Mouse (Mus musculus) forebrain, embryonic 13.5 days (tissue): ENCODE data around the gene Aplnr. TPM values are rescaled to one million over a fixed set of nuclear protein-coding genes. Genes with fewer than 3 reads are reported as not detected.
A peak's percentile ranks its signal among the peaks of the same experiment; 100 is the strongest.

Experiments
- ATAC-seq: fragments of 200-750 bp; cut with Nextera tagmentation; 2 replicates; pipeline ENCODE4 v1.8.0; 2017
- H3K27ac ChIP-seq: fragments of 300-500 bp; sonication (generic); 2 replicates; pipeline ENCODE4 v1.5.1; 2015; ENCODE audit warnings: inconsistent platforms, mild to moderate bottlenecking, moderate library complexity
- H3K27me3 ChIP-seq: fragments of 300-500 bp; sonication (generic); 2 replicates; pipeline ENCODE4 v1.6.1; 2015; ENCODE audit warnings: mild to moderate bottlenecking, inconsistent platforms
- H3K36me3 ChIP-seq: fragments of 300-500 bp; sonication (generic); 2 replicates; pipeline ENCODE4 v1.6.1; 2015; ENCODE audit warnings: mild to moderate bottlenecking, inconsistent platforms; ENCODE audit not compliant: poor library complexity, severe bottlenecking
- H3K4me1 ChIP-seq: fragments of 300-500 bp; sonication (generic); 2 replicates; pipeline ENCODE4 v1.6.1; 2015; ENCODE audit warnings: inconsistent platforms
- H3K4me2 ChIP-seq: fragments of 300-500 bp; sonication (generic); 2 replicates; pipeline ENCODE4 v1.6.1; 2015; ENCODE audit warnings: inconsistent platforms, mild to moderate bottlenecking, moderate library complexity
- H3K4me3 ChIP-seq: fragments of 300-500 bp; sonication (generic); 2 replicates; pipeline ENCODE4 v1.5.1; 2015; ENCODE audit warnings: mild to moderate bottlenecking, inconsistent platforms
- H3K9ac ChIP-seq: fragments of 300-500 bp; sonication (generic); 2 replicates; pipeline ENCODE4 v1.6.1; 2015; ENCODE audit warnings: mild to moderate bottlenecking, inconsistent platforms
- H3K9me3 ChIP-seq: fragments of 300-500 bp; sonication (generic); replicated peaks from 2 replicates; pipeline ENCODE4 v1.6.1; 2016; ENCODE audit warnings: inconsistent platforms
- WGBS: fragments of 180-500 bp; shearing (Covaris S2); methylation state at CpG from one replicate; pipeline ENCODE4 v1.1.7; 2015; 5-methylcytosine and 5-hydroxymethylcytosine counted together
- polyA plus RNA-seq: library from polyadenylated mRNA; unstranded; fragments of >200 nt; fragmentation: Nextera tagmentation; extraction: Ambion mirVana; gene quantifications from 2 replicates; pipeline ENCODE4 v1.2.1, GENCODE M21; 2015

The Aplnr gene
- polyA plus RNA-seq, 1 experiment from 2014 or later = 20.0 TPM

- H3K4me3 ChIP-seq = no peak overlapping the region
- no peak for ATAC-seq
- H3K27me3 ChIP-seq = no peaks in the 10 kb centered on the region
- peaks cover 12% of the 10 kb centered on the region for H3K4me1 ChIP-seq
- H3K4me2 ChIP-seq = no peak overlapping the region
- H3K9ac ChIP-seq = no peak overlapping the region
- no peaks in the 10 kb centered on the region for H3K9me3 ChIP-seq
- H3K27ac ChIP-seq = no peak overlapping the region
- no peaks in the 10 kb centered on the region for H3K36me3 ChIP-seq
- 72% methylated on average over 7 of the region's 7 CpGs for WGBS
Observed at GRCm38 (mm10) chr2:85163311-85164047, 27.5 kb downstream of the Aplnr start.

GRCm38 (mm10) chr2:85167624-85168023 is 31.6 kb downstream of the Aplnr start:
- 48% methylated on average over 1 of the region's 1 CpGs for WGBS
- H3K36me3 ChIP-seq = no peaks in the 10 kb centered on the region
- H3K9ac ChIP-seq = no peak overlapping the region
- no peaks in the 10 kb centered on the region for H3K4me1 ChIP-seq
- ATAC-seq = no peak
- H3K9me3 ChIP-seq = no peaks in the 10 kb centered on the region
- no peak overlapping the region for H3K4me2 ChIP-seq
- H3K27me3 ChIP-seq = no peaks in the 10 kb centered on the region
- H3K27ac ChIP-seq = no peak overlapping the region
- no peak overlapping the region for H3K4me3 ChIP-seq

- Histone ChIP-seq H3K4me2 (no peak overlapping the region), H3K27me3 (no peaks in the 10 kb centered on the region), H3K27ac (no peak overlapping the region), H3K9ac (no peak overlapping the region), H3K9me3 (no peaks in the 10 kb centered on the region), H3K4me1 (no peaks in the 10 kb centered on the region), H3K36me3 (no peaks in the 10 kb centered on the region), H3K4me3 (no peak overlapping the region)
- WGBS = 87% methylated on average over 1 of the region's 1 CpGs
- no peak for ATAC-seq
Observed at GRCm38 (mm10) chr2:85168327-85168726, 32.3 kb downstream of the Aplnr start.

GRCm38 (mm10) chr2:85172071-85172762 is 36.2 kb downstream of the Aplnr start:
- 69% methylated on average over 3 of the region's 3 CpGs for WGBS
- no peak for ATAC-seq
- Histone ChIP-seq H3K36me3 (no peaks in the 10 kb centered on the region), H3K4me3 (no peak overlapping the region), H3K4me2 (no peak overlapping the region), H3K9ac (no peak overlapping the region), H3K9me3 (no peaks in the 10 kb centered on the region), H3K4me1 (no peaks in the 10 kb centered on the region), H3K27me3 (no peaks in the 10 kb centered on the region), H3K27ac (no peak overlapping the region)

GRCm38 (mm10) chr2:85172763-85173103 is 36.7 kb downstream of the Aplnr start:
- WGBS = 77% methylated on average over 2 of the region's 2 CpGs
- no peaks in the 10 kb centered on the region for H3K27me3 ChIP-seq
- no peak overlapping the region for H3K9ac ChIP-seq
- no peak overlapping the region for H3K4me3 ChIP-seq
- H3K4me2 ChIP-seq = no peak overlapping the region
- ATAC-seq = no peak
- no peaks in the 10 kb centered on the region for H3K4me1 ChIP-seq
- no peaks in the 10 kb centered on the region for H3K36me3 ChIP-seq
- no peak overlapping the region for H3K27ac ChIP-seq
- H3K9me3 ChIP-seq = no peaks in the 10 kb centered on the region

- WGBS = 86% methylated on average over 6 of the region's 6 CpGs
- Histone ChIP-seq H3K27ac (no peak overlapping the region), H3K4me2 (no peak overlapping the region), H3K27me3 (no peaks in the 10 kb centered on the region), H3K4me3 (no peak overlapping the region), H3K9ac (no peak overlapping the region), H3K9me3 (no peaks in the 10 kb centered on the region), H3K4me1 (no peaks in the 10 kb centered on the region), H3K36me3 (no peaks in the 10 kb centered on the region)
- no peak for ATAC-seq
Observed at GRCm38 (mm10) chr2:85173545-85173944, 37.5 kb downstream of the Aplnr start.

- no peak for ATAC-seq
- no peaks in the 10 kb centered on the region for H3K36me3 ChIP-seq
- WGBS = 77% methylated on average over 4 of the region's 4 CpGs
- H3K27me3 ChIP-seq = no peaks in the 10 kb centered on the region
- H3K4me2 ChIP-seq = no peak overlapping the region
- no peaks in the 10 kb centered on the region for H3K9me3 ChIP-seq
- H3K9ac ChIP-seq = no peak overlapping the region
- H3K4me1 ChIP-seq = no peaks in the 10 kb centered on the region
- no peak overlapping the region for H3K4me3 ChIP-seq
- H3K27ac ChIP-seq = no peak overlapping the region
Observed at GRCm38 (mm10) chr2:85178139-85178800, 42.2 kb downstream of the Aplnr start.

- peak; percentile 63; the same call in 1 of the 2 replicates for ATAC-seq
- H3K27ac ChIP-seq = no peak overlapping the region
- no peaks in the 10 kb centered on the region for H3K4me1 ChIP-seq
- H3K4me2 ChIP-seq = no peak overlapping the region
- no peak overlapping the region for H3K4me3 ChIP-seq
- H3K9ac ChIP-seq = no peak overlapping the region
- 76% methylated on average over 6 of the region's 6 CpGs for WGBS
- H3K9me3 ChIP-seq = no peaks in the 10 kb centered on the region
- no peaks in the 10 kb centered on the region for H3K27me3 ChIP-seq
- H3K36me3 ChIP-seq = no peaks in the 10 kb centered on the region
Observed at GRCm38 (mm10) chr2:85187582-85188151, 51.6 kb downstream of the Aplnr start.

Other genes starting within 250 kb of the Aplnr start
- gene Rtn4rl2, start 249.5 kb upstream of the Aplnr start, polyA plus RNA-seq = 3.6 and 5.6 TPM in 2 replicates
- 5.9 and 6.6 TPM in 2 replicates for gene Slc43a3, start 199.6 kb upstream of the Aplnr start, polyA plus RNA-seq
- 0.44 TPM in 1 of 2 replicates, not detected in the other for gene Prg2, start 155.8 kb upstream of the Aplnr start, polyA plus RNA-seq
- not detected in 2 replicates for gene Prg3, start 148.0 kb upstream of the Aplnr start, polyA plus RNA-seq
- 281 and 310 TPM in 2 replicates for gene Ssrp1, start 99.0 kb upstream of the Aplnr start, polyA plus RNA-seq
- gene P2rx3, start 98.8 kb upstream of the Aplnr start, polyA plus RNA-seq = 0.79 and 0.90 TPM in 2 replicates
- 20.1 and 24.9 TPM in 2 replicates for gene Tnks1bp1, start 88.2 kb upstream of the Aplnr start, polyA plus RNA-seq
- 4.5 and 6.2 TPM in 2 replicates for gene Lrrc55, start 61.0 kb downstream of the Aplnr start, polyA plus RNA-seq
- gene Olfr987, start 203.1 kb downstream of the Aplnr start, polyA plus RNA-seq = not detected in 2 replicates
- gene Olfr988, start 227.0 kb downstream of the Aplnr start, polyA plus RNA-seq = not detected in 2 replicates